Mouse (Mus musculus): Measurements from ENCODE around the gene Cib4. TPM values are rescaled to one million over a fixed set of nuclear protein-coding genes. Genes with fewer than 3 reads are reported as not detected.

The Cib4 gene
- polyA plus RNA-seq, 1 experiment, result not detected

- TF ChIP-seq CTCF (IDR thresholded peaks at IDR 0.05; ENCODE audit: insufficient read depth, low read depth, low read length), result no peak
- no peak for TF ChIP-seq POLR2A (IDR thresholded peaks at IDR 0.05; ENCODE audit: insufficient read depth, low read depth, low read length)
- H3K27ac ChIP-seq (ENCODE audit: insufficient read depth, low read depth, low read length), result no peak overlapping the region
- H3K4me3 ChIP-seq (ENCODE audit: insufficient read depth, low read depth, low read length), result no peak overlapping the region
- 90% methylated on average over 5 of the region's 5 CpGs for WGBS
- H3K4me1 ChIP-seq (ENCODE audit: control insufficient read depth, insufficient read depth, low read length), result no peaks in the 10 kb centered on the region
These were observed 61.0 kb downstream of the Cib4 start for GRCm38 (mm10) chr5:30484591-30484990.

GRCm38 (mm10) chr5:30483533-30483932 is 62.1 kb downstream of the Cib4 start:
- 72% methylated on average over 8 of the region's 8 CpGs for WGBS
- TF ChIP-seq POLR2A (IDR thresholded peaks at IDR 0.05; ENCODE audit: insufficient read depth, low read depth, low read length), result no peak
- TF ChIP-seq CTCF (IDR thresholded peaks at IDR 0.05; ENCODE audit: insufficient read depth, low read depth, low read length), result no peak
- no peaks in the 10 kb centered on the region for H3K4me1 ChIP-seq (ENCODE audit: control insufficient read depth, insufficient read depth, low read length)
- no peak overlapping the region for H3K27ac ChIP-seq (ENCODE audit: insufficient read depth, low read depth, low read length)
- H3K4me3 ChIP-seq (ENCODE audit: insufficient read depth, low read depth, low read length), result no peak overlapping the region

- H3K27ac ChIP-seq (ENCODE audit: insufficient read depth, low read depth, low read length), result no peak overlapping the region
- TF ChIP-seq CTCF (IDR thresholded peaks at IDR 0.05; ENCODE audit: insufficient read depth, low read depth, low read length) (peak; percentile 25; the same call in 1 of the 2 replicates), POLR2A (IDR thresholded peaks at IDR 0.05; ENCODE audit: insufficient read depth, low read depth, low read length) (no peak)
- no peak overlapping the region for H3K4me3 ChIP-seq (ENCODE audit: insufficient read depth, low read depth, low read length)
- 18% methylated on average over 5 of the region's 5 CpGs for WGBS
- H3K4me1 ChIP-seq (ENCODE audit: control insufficient read depth, insufficient read depth, low read length), result no peaks in the 10 kb centered on the region
These were observed 63.3 kb downstream of the Cib4 start for GRCm38 (mm10) chr5:30482319-30482718.

GRCm38 (mm10) chr5:30476534-30476933 is 69.1 kb downstream of the Cib4 start:
- Histone ChIP-seq H3K4me1 (ENCODE audit: control insufficient read depth, insufficient read depth, low read length) (no peaks in the 10 kb centered on the region; the same call in 1 of the 2 replicates), H3K27ac (ENCODE audit: insufficient read depth, low read depth, low read length) (no peak overlapping the region), H3K4me3 (ENCODE audit: insufficient read depth, low read depth, low read length) (no peak overlapping the region)
- 30% methylated on average over 10 of the region's 10 CpGs for WGBS
- TF ChIP-seq POLR2A (IDR thresholded peaks at IDR 0.05; ENCODE audit: insufficient read depth, low read depth, low read length), result no peak
- TF ChIP-seq CTCF (IDR thresholded peaks at IDR 0.05; ENCODE audit: insufficient read depth, low read depth, low read length), result peak; percentile 63

- Histone ChIP-seq H3K4me1 (ENCODE audit: control insufficient read depth, insufficient read depth, low read length) (peaks cover 3% of the 10 kb centered on the region), H3K4me3 (ENCODE audit: insufficient read depth, low read depth, low read length) (no peak overlapping the region), H3K27ac (ENCODE audit: insufficient read depth, low read depth, low read length) (no peak overlapping the region)
- TF ChIP-seq CTCF (IDR thresholded peaks at IDR 0.05; ENCODE audit: insufficient read depth, low read depth, low read length) (no peak), POLR2A (IDR thresholded peaks at IDR 0.05; ENCODE audit: insufficient read depth, low read depth, low read length) (no peak)
- WGBS, result 87% methylated on average over 5 of the region's 5 CpGs
These were observed 73.5 kb downstream of the Cib4 start for GRCm38 (mm10) chr5:30472148-30472547.

GRCm38 (mm10) chr5:30470454-30470853 is 75.2 kb downstream of the Cib4 start:
- TF ChIP-seq POLR2A (IDR thresholded peaks at IDR 0.05; ENCODE audit: insufficient read depth, low read depth, low read length) (no peak), CTCF (IDR thresholded peaks at IDR 0.05; ENCODE audit: insufficient read depth, low read depth, low read length) (no peak)
- peaks cover 11% of the 10 kb centered on the region for H3K4me1 ChIP-seq (ENCODE audit: control insufficient read depth, insufficient read depth, low read length)
- 79% methylated on average over 6 of the region's 6 CpGs for WGBS
- H3K27ac ChIP-seq (ENCODE audit: insufficient read depth, low read depth, low read length), result no peak overlapping the region
- no peak overlapping the region for H3K4me3 ChIP-seq (ENCODE audit: insufficient read depth, low read depth, low read length)

- Histone ChIP-seq H3K4me3 (ENCODE audit: insufficient read depth, low read depth, low read length) (no peak overlapping the region), H3K4me1 (ENCODE audit: control insufficient read depth, insufficient read depth, low read length) (peaks cover 22% of the 10 kb centered on the region), H3K27ac (ENCODE audit: insufficient read depth, low read depth, low read length) (no peak overlapping the region)
- WGBS, result 45% methylated on average over 9 of the region's 9 CpGs
- no peak for TF ChIP-seq CTCF (IDR thresholded peaks at IDR 0.05; ENCODE audit: insufficient read depth, low read depth, low read length)
- no peak for TF ChIP-seq POLR2A (IDR thresholded peaks at IDR 0.05; ENCODE audit: insufficient read depth, low read depth, low read length)
These were observed 79.3 kb downstream of the Cib4 start for GRCm38 (mm10) chr5:30466315-30466714.

- H3K4me1 ChIP-seq (ENCODE audit: control insufficient read depth, insufficient read depth, low read length), result peaks cover 25% of the 10 kb centered on the region
- no peak for TF ChIP-seq POLR2A (IDR thresholded peaks at IDR 0.05; ENCODE audit: insufficient read depth, low read depth, low read length)
- no peak for TF ChIP-seq CTCF (IDR thresholded peaks at IDR 0.05; ENCODE audit: insufficient read depth, low read depth, low read length)
- no peak within 1 kb of the TSS for H3K27ac ChIP-seq (ENCODE audit: insufficient read depth, low read depth, low read length)
- 19% methylated on average over 21 of the region's 21 CpGs for WGBS
- H3K4me3 ChIP-seq (ENCODE audit: insufficient read depth, low read depth, low read length), result no peak within 1 kb of the TSS
These were observed 79.8 kb downstream of the Cib4 start, which contains the start of gene 1700001C02Rik for GRCm38 (mm10) chr5:30465861-30466260. 1700001C02Rik (plus strand) TSS chr5:30466047.

- TF ChIP-seq CTCF (IDR thresholded peaks at IDR 0.05; ENCODE audit: insufficient read depth, low read depth, low read length) (no peak), POLR2A (IDR thresholded peaks at IDR 0.05; ENCODE audit: insufficient read depth, low read depth, low read length) (no peak)
- 6% methylated on average over 12 of the region's 12 CpGs for whole genome bisulfite sequencing
- Histone ChIP-seq H3K4me3 (ENCODE audit: insufficient read depth, low read depth, low read length) (no peak within 1 kb of the TSS), H3K4me1 (ENCODE audit: control insufficient read depth, insufficient read depth, low read length) (peaks cover 29% of the 10 kb centered on the region), H3K27ac (ENCODE audit: insufficient read depth, low read depth, low read length) (no peak within 1 kb of the TSS)
These were observed 83.8 kb downstream of the Cib4 start, which contains the start of gene Otof for GRCm38 (mm10) chr5:30461821-30462220. Otof (minus strand) TSS chr5:30461932.

GRCm38 (mm10) chr5:30460155-30460554 is 85.5 kb downstream of the Cib4 start:
- WGBS, result 56% methylated on average over 4 of the region's 4 CpGs
- Histone ChIP-seq H3K4me3 (ENCODE audit: insufficient read depth, low read depth, low read length) (no peak overlapping the region), H3K27ac (ENCODE audit: insufficient read depth, low read depth, low read length) (no peak overlapping the region), H3K4me1 (ENCODE audit: control insufficient read depth, insufficient read depth, low read length) (peaks cover 21% of the 10 kb centered on the region)
- TF ChIP-seq CTCF (IDR thresholded peaks at IDR 0.05; ENCODE audit: insufficient read depth, low read depth, low read length), result no peak
- TF ChIP-seq POLR2A (IDR thresholded peaks at IDR 0.05; ENCODE audit: insufficient read depth, low read depth, low read length), result no peak

Measured in olfactory bulb, adult 2 months (tissue).